Mouse (Mus musculus): Measurements from ENCODE around the gene Rilpl1.

- TF ChIP-seq POLR2A (IDR thresholded peaks at IDR 0.05; ENCODE audit: control insufficient read depth, low read depth, low read length) (no peak), CTCF (IDR thresholded peaks at IDR 0.05; ENCODE audit: control insufficient read depth, insufficient read depth, insufficient replicate concordance, low read depth, low read length) (no peak)
Observed at GRCm38 (mm10) chr5:124488885-124489284, 42.3 kb downstream of the Rilpl1 start.

Data from testis, adult 2 months (tissue).